Mouse (Mus musculus): ENCODE measurements around the gene Cdyl2. TPM values are rescaled to one million over a fixed set of nuclear protein-coding genes. Genes with fewer than 3 reads are reported as not detected.
A peak's percentile ranks its signal among the peaks of the same experiment; 100 is the strongest.

Gene Cdyl2
- polyA plus RNA-seq, 1 experiment: 6.5 TPM

DNA sequence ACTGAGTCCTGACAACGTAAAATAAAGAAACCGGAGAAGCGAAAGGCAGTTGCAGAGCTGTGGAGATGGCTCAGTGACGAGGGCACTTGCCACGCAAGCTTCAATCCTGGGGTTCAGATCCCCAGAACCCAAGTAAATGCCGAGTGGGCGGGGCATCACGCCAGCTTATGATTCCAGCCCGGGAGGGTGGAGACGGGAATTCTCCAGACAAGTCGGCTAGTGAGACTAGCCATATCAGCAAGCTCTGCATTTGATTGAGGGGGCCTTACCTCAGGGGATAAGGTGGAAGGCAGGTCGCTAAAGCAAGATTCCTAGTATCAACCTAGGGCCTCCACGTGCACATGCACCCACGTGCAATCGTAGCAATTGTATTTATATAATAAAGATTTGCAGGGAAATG, 39.9 kb downstream of the Cdyl2 start:
- no peaks in the 10 kb centered on the region for H3K27me3 ChIP-seq (ENCODE audit: control insufficient read depth, insufficient read depth, low read length)
- H3K4me3 ChIP-seq (replicated peaks; ENCODE audit: insufficient read depth, low read depth, low read length): no peak overlapping the region
- H3K27ac ChIP-seq (ENCODE audit: insufficient read depth, low read length): no peak overlapping the region
- H3K4me1 ChIP-seq (ENCODE audit: control insufficient read depth, insufficient read depth, low read length): no peaks in the 10 kb centered on the region
- DNase-seq: no peak
- WGBS: 88% methylated on average over 15 of the region's 15 CpGs
- no peak for TF ChIP-seq CTCF (IDR thresholded peaks at IDR 0.05; ENCODE audit: borderline replicate concordance, insufficient read depth, low read depth, low read length)
- TF ChIP-seq POLR2A (IDR thresholded peaks at IDR 0.05; ENCODE audit: borderline replicate concordance, insufficient read depth, low read length): no peak

DNA sequence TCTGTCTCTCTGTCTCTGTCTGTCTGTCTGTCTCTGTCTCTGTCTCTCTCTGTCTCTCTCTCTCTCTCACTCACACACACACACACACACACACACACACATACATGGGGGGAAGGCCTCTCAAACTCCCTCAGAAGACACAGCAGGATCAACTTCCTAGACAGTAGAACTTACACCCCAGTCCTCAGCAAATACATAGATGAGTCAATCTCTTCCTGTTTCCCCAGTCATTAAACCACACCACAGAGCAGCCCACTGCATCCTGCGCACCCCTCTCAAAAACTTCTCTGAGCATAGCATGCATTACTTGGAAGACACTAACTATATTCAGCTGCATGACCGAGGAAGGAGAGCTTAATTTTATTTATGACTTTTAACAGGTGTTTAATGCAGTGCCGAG, 43.0 kb downstream of the Cdyl2 start:
- Histone ChIP-seq H3K4me1 (ENCODE audit: control insufficient read depth, insufficient read depth, low read length) (peaks cover 3% of the 10 kb centered on the region), H3K27ac (ENCODE audit: insufficient read depth, low read length) (no peak overlapping the region), H3K4me3 (replicated peaks; ENCODE audit: insufficient read depth, low read depth, low read length) (no peak overlapping the region), H3K27me3 (ENCODE audit: control insufficient read depth, insufficient read depth, low read length) (no peaks in the 10 kb centered on the region)
- DNase-seq: no peak
- WGBS: 93% methylated on average over 3 of the region's 3 CpGs
- TF ChIP-seq POLR2A (IDR thresholded peaks at IDR 0.05; ENCODE audit: borderline replicate concordance, insufficient read depth, low read length) (no peak), CTCF (IDR thresholded peaks at IDR 0.05; ENCODE audit: borderline replicate concordance, insufficient read depth, low read depth, low read length) (no peak)

DNA sequence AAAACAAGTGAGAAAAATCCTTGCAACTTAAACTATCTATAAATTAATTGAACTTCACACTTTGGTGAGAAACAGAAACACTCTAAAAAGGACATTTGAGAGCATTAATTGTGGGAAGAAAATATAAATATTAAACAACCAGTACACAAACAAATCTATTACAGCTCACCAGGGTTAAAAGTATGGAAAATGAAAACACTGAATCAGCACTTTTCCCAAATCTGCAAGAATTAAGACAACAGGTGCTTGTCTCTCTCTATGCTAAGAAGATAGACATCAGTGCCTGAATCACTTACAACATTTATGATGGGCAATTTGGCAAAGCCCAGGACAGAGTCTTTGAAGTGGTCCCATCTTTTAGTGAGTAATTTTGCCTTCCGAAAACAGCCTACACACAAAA, 56.6 kb downstream of the Cdyl2 start:
- Histone ChIP-seq H3K4me3 (replicated peaks; ENCODE audit: insufficient read depth, low read depth, low read length) (no peak overlapping the region), H3K4me1 (ENCODE audit: control insufficient read depth, insufficient read depth, low read length) (peaks cover 11% of the 10 kb centered on the region), H3K27me3 (ENCODE audit: control insufficient read depth, insufficient read depth, low read length) (no peaks in the 10 kb centered on the region), H3K27ac (ENCODE audit: insufficient read depth, low read length) (no peak overlapping the region)
- TF ChIP-seq CTCF (IDR thresholded peaks at IDR 0.05; ENCODE audit: borderline replicate concordance, insufficient read depth, low read depth, low read length) (no peak), POLR2A (IDR thresholded peaks at IDR 0.05; ENCODE audit: borderline replicate concordance, insufficient read depth, low read length) (no peak)
- DNase-seq: no peak
- WGBS: 96% methylated on average over 1 of the region's 1 CpGs

DNA sequence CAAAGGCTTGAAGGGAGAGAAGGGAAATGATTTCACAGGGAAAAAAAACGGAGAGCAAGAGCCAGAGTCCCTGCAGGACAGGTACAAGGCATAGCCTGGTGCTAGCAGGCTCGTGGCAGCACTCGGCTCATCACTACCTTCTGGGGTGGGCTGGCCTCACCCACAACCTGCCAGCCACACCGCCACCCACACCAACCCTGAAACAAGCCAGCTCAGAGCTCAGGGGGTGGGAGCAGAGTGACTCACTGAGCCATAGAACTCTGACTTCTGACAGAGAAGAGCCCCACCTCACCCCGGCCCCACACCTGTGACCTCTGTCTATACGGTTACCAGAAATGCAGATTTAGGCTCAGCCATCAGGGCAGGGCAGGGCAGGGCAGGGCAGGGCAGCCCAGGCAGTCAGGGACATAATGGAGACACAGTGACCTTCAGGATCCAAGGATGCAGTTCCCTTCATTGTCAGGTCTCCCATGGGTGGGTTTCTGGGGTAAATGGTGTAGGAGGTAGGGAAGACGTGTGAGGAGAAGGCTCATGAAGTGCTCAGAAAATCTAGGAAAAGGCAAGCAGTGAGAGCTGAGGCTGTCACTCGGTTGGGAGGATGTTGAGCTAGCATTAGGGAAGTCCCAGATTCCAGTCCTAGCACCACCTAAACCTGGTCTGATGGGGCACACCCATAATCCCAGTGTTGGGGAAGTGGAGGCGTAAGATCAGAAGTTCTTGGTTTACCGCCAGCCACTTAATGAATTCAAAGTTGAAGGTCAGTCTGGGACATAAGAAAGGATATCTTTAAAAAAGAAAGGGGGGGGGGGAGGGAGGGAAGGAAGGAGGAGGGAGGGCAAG, 58.6 kb downstream of the Cdyl2 start:
- 58% methylated on average over 10 of the region's 10 CpGs for WGBS

GRCm38 (mm10) chr8:116673493-116673892, 59.3 kb downstream of the Cdyl2 start:
- Histone ChIP-seq H3K27me3 (ENCODE audit: control insufficient read depth, insufficient read depth, low read length) (no peaks in the 10 kb centered on the region), H3K4me3 (replicated peaks; ENCODE audit: insufficient read depth, low read depth, low read length) (no peak overlapping the region), H3K27ac (ENCODE audit: insufficient read depth, low read length) (no peak overlapping the region), H3K4me1 (ENCODE audit: control insufficient read depth, insufficient read depth, low read length) (peaks cover 11% of the 10 kb centered on the region)
- 81% methylated on average over 8 of the region's 8 CpGs for WGBS
- peak in 1 of 2 experiments; percentile 2 for DNase-seq
- TF ChIP-seq POLR2A (IDR thresholded peaks at IDR 0.05; ENCODE audit: borderline replicate concordance, insufficient read depth, low read length) (no peak), CTCF (IDR thresholded peaks at IDR 0.05; ENCODE audit: borderline replicate concordance, insufficient read depth, low read depth, low read length) (no peak)

More for the DNA sequence above, 58.6 kb downstream of the Cdyl2 start:
- Histone ChIP-seq H3K4me1 (ENCODE audit: control insufficient read depth, insufficient read depth, low read length) (peaks cover 11% of the 10 kb centered on the region), H3K27ac (ENCODE audit: insufficient read depth, low read length) (no peak overlapping the region), H3K4me3 (replicated peaks; ENCODE audit: insufficient read depth, low read depth, low read length) (no peak overlapping the region), H3K27me3 (ENCODE audit: control insufficient read depth, insufficient read depth, low read length) (no peaks in the 10 kb centered on the region)
- TF ChIP-seq CTCF (IDR thresholded peaks at IDR 0.05; ENCODE audit: borderline replicate concordance, insufficient read depth, low read depth, low read length) (no peak), POLR2A (IDR thresholded peaks at IDR 0.05; ENCODE audit: borderline replicate concordance, insufficient read depth, low read length) (no peak)
- DNase-seq: peak; percentile 17 to 19

- Histone ChIP-seq H3K27ac (ENCODE audit: insufficient read depth, low read length) (no peak overlapping the region), H3K4me3 (replicated peaks; ENCODE audit: insufficient read depth, low read depth, low read length) (no peak overlapping the region), H3K27me3 (ENCODE audit: control insufficient read depth, insufficient read depth, low read length) (no peaks in the 10 kb centered on the region), H3K4me1 (ENCODE audit: control insufficient read depth, insufficient read depth, low read length) (peaks cover 11% of the 10 kb centered on the region)
- TF ChIP-seq POLR2A (IDR thresholded peaks at IDR 0.05; ENCODE audit: borderline replicate concordance, insufficient read depth, low read length): no peak
- no peak for TF ChIP-seq CTCF (IDR thresholded peaks at IDR 0.05; ENCODE audit: borderline replicate concordance, insufficient read depth, low read depth, low read length)
- DNase-seq: peak in 1 of 2 experiments; percentile 2
- WGBS: 90% methylated on average over 4 of the region's 4 CpGs
Measured at GRCm38 (mm10) chr8:116673052-116673451, 59.7 kb downstream of the Cdyl2 start.

DNA sequence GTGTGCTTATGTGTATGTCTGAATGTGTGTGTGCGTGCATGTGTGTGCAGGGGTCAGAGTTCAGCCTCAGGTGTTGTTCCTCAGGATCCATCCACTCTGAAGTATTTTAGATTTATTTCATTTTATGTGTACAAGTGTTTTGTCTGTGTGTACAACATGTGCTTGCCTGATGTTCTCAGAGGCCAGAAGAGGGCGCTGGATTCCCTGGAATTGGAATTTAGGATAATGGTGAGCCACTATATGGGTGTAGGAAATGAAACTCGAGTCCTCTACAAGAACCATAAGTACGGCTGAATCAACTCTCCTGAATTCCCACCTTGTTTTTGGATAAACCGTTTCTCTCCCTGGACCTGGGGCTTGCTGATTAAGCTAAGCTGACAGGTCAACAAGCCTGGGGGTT, 61.2 kb downstream of the Cdyl2 start:
- H3K4me1 ChIP-seq (ENCODE audit: control insufficient read depth, insufficient read depth, low read length): peaks cover 11% of the 10 kb centered on the region
- no peak overlapping the region for H3K27ac ChIP-seq (ENCODE audit: insufficient read depth, low read length)
- no peak for TF ChIP-seq CTCF (IDR thresholded peaks at IDR 0.05; ENCODE audit: borderline replicate concordance, insufficient read depth, low read depth, low read length)
- no peak for TF ChIP-seq POLR2A (IDR thresholded peaks at IDR 0.05; ENCODE audit: borderline replicate concordance, insufficient read depth, low read length)
- no peaks in the 10 kb centered on the region for H3K27me3 ChIP-seq (ENCODE audit: control insufficient read depth, insufficient read depth, low read length)
- peak in 1 of 2 experiments; percentile 7 for DNase-seq
- no peak overlapping the region for H3K4me3 ChIP-seq (replicated peaks; ENCODE audit: insufficient read depth, low read depth, low read length)
- 65% methylated on average over 5 of the region's 5 CpGs for WGBS

DNA sequence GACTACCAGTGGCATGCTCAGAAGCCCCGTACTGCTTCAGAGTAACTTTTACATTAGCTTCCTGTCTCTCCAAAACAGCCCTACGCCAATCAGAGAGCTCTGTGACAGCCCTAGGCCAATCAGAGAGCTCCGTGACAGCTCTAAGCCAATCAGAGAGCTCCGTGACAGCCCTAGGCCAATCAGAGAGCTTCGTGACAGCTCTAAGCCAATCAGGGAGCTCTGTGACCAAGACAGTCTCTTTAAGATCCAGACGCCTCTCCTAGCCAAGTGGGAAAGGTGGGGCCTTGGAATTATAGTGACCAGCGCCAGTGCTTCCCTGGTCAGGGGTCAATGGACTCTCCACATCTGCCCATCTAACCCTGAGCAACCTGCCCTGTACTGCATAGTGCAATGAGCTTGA, 62.2 kb downstream of the Cdyl2 start:
- Histone ChIP-seq H3K4me1 (ENCODE audit: control insufficient read depth, insufficient read depth, low read length) (peaks cover 11% of the 10 kb centered on the region), H3K27me3 (ENCODE audit: control insufficient read depth, insufficient read depth, low read length) (no peaks in the 10 kb centered on the region), H3K27ac (ENCODE audit: insufficient read depth, low read length) (no peak overlapping the region), H3K4me3 (replicated peaks; ENCODE audit: insufficient read depth, low read depth, low read length) (no peak overlapping the region)
- WGBS: 93% methylated on average over 7 of the region's 7 CpGs
- DNase-seq: no peak
- TF ChIP-seq CTCF (IDR thresholded peaks at IDR 0.05; ENCODE audit: borderline replicate concordance, insufficient read depth, low read depth, low read length): no peak

Data from cerebellum, adult 2 months (tissue).